Mouse (Mus musculus) left cerebral cortex, adult 9 months (tissue): ENCODE measurements around the gene Dohh.

Experiments
- DNase-seq, 2 experiments: peaks; one replicate each; pipeline ENCODE4 v3.0.0; 2022; ENCODE audit warnings: low spot score in 2 of 2

The Dohh gene

GRCm38 (mm10) chr10:81404720-81405119, 20.5 kb downstream of the Dohh start:
- no peak for DNase-seq

DNA sequence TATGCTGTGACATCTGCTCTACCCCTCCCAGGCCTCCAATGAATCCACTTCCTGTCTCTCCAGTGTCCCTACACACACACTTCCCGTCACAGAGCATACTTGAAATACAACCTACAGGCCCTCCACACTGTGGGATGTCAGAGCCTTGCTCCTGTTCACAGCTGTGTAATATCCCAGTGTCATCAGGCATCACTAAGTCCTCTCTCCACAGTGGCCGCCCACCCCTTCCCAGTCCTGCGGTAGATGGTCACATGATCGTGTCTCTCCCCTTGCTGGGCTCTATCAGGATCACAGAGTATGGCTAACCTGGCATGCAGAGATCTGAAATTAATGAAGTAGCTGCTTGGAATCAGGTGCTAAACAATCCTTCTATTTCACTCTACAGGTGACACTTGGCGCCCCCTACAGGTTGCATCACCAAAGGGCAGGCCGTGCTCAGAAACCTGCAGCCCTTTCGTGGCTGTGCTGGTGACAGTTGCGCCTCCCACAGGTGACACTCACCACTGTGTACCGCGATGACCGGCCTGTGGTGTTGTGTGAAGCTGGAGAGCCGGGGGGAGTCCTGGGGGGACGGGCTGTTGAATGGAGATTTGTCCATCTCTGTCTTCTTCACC, 21.5 kb downstream of the Dohh start:
- peak in 1 of 2 experiments; percentile 71 for DNase-seq

DNA sequence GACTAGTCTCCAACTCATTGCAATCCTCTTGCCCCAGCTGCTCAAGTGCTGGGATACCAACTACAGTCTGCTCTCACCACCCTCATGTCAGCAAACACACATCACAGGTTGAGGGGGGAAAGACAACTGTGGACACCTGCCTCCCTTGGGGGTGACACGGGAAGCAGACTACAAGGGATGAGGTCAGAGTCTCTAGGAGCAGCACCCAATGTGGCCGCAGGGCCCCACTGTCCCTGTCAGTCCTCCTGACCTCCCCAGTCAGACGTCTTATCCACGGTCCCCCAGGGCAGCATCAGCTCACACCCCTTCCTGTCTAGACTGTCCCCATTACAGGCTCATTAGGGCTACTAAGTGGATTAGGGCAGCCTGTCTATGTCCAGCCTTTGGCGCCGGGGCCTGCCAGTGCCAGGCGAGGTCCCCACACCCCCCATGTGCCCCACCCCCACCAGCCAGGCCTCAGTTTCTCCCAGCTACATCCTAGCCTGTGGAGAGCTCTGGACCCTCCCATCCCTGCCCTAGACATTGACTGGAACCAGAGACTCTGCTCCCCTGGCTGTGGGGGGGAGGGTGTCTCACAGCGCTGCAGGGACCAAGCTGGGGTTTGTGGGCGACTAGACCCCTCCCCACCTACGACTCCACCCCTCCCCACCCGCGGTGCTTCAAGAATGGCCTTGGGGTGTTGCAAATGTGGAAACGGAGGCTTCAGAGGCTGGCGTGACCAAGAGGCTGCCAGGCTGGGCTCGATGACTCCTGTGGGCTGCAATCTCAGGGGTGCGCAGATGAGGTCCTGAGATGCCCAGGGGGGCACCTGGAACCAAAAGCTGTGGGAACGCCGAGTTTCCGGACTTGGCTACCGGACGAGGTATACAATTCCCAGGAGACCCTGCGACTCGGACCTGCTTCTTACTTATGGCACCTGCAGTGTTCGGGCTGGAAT, 22.5 kb downstream of the Dohh start:
- no peak for DNase-seq

- DNase-seq = peak in 1 of 2 experiments; percentile 86
Measured at GRCm38 (mm10) chr10:81407539-81408423, 23.6 kb downstream of the Dohh start.

GRCm38 (mm10) chr10:81408424-81408729, 24.1 kb downstream of the Dohh start:
- no peak for DNase-seq

- peak in 1 of 2 experiments; percentile 70 for DNase-seq
Measured at GRCm38 (mm10) chr10:81408871-81409291, 24.7 kb downstream of the Dohh start.

GRCm38 (mm10) chr10:81409330-81409729, 25.1 kb downstream of the Dohh start:
- no peak for DNase-seq

DNA sequence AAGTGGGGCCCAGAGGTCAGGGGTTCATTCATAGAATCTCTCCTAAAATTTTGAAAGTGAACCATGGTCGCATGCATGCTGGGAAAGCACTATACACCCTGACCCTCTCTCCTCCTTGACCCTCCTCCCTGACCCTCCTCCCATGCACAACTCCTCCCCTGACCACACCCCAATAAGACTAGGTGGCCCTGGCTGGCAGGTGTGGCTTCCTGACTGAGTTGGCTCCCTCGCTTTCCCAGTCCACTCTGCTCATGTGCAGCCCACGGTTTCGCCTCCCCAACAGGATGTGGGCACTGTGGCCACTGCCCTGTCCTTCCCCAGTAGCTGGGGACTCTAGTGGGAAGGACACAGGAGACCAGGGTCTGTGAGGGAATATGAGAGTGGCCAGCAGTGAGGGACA, 26.1 kb downstream of the Dohh start:
- DNase-seq = no peak

- DNase-seq = no peak
Measured at GRCm38 (mm10) chr10:81410981-81411380, 26.8 kb downstream of the Dohh start.

GRCm38 (mm10) chr10:81411471-81412400, 27.5 kb downstream of the Dohh start:
- DNase-seq = peak in 1 of 2 experiments; percentile 79

DNA sequence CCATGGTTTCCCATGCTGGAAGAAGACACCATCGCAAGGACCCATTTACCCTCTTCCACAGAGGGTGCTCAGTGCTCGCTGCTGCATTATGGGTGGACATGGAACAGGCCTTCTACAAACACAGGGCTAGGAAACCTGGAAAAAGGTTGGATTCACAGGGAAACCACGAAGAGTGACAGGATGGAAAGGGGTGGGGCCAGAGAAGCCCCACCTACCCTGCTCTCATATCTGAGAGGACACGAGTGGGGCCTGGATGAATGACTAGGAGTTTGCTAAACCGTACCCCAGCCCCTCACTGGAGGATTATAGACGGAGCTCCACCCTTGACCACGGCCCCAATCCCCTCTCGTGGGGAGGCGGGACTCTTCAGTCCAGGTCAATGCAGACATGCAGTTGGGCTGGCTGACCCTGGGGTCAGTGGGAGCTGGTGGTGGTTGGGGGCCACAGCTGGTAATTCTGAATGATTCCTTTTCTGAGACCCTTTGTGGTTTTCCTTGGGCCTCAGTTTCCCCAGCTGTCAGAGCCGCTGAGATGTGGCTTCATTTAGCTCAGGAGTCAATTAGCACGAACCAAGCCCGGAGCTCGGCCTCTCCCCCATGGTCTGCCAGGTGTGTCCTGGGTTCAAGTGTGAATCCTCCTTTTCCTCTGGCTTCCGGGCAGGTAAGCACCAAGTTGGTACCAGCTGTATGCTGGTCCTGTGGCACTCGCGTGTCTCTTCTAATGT, 28.5 kb downstream of the Dohh start:
- DNase-seq = no peak

DNA sequence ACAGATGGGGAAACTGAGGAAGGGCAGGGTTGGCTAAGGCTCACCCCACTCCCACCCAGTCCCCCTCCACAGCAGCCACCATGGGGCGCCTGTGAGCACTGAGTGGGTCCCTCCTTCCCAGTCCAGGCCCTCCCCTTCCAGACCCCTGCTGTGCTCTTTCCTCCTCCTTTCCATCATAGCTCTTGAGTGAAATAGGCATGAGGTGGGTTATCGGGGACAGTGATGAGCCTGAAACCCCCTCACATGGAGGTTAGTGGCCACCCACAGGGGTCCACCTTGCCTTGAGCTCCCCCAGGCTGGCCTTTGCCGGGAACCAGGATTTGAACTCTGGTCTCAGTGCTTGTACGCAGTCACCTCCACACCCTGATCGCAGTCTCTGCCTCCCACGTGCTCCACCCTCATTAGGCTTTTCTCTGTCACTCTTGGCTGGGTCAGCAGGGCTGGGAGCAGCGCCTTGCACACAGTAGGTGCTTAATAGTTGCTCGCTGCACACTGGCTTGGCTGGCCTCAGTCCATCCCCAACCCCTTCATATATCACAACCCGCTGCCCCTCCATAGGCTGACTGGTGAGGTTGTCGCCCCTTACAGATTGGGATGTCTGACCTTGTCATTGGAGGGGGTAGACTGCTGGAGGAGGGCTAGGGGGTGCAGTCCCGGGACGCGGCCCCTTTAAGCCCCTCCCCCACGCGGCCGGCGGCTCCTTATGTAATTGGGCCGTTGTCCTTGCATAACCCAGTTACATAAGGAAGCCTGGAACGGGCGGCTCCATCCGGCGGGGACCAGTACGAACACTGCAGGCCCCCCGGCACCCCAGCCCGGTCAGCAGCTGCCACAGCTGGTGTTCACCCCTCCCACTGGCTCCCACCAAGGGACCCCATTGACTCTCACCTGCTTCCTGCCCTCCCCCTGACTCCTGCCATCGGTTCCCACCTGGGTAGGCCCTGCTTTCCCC, 29.4 kb downstream of the Dohh start:
- DNase-seq = peak in 1 of 2 experiments; percentile 81

GRCm38 (mm10) chr10:81414682-81415081, 30.5 kb downstream of the Dohh start:
- no peak for DNase-seq

GRCm38 (mm10) chr10:81415146-81415545, 30.9 kb downstream of the Dohh start:
- DNase-seq = no peak

DNA sequence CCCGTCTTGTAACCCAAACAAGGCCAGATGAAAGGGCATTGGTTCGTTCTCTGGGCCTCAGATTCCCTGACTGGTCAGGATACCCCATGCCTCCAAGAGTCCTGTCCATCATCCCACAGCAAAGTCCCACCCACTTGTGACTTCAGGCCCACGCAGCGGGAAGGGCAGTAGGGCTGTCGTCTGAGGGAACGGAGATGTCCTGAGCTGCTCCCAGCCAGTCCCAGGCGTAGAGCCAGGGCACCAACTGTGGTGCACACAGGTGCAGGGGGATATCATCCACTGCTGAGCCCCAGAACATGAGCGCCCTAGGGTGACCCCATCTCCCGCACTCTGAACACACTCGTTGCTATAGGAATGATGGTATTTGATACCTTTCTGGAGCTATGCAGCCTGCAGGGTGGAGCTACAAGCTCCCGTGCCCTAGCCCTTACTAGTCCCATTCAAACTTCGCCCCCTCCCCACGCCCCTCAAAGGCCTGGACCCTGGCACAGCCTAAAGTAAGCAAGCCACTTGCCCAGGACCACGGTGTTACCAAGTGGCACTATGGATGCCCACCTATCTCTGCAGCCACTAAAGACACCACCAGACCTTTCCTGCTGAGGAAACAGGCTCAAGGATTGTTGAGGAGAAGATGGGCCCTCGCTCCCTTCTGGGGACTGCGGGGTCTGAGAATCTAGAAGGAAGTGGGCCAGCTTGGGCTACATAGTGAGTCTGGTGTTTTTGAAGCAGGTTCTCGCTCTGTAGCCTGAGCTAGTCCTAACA, 31.5 kb downstream of the Dohh start:
- no peak for DNase-seq

- DNase-seq = peak in 1 of 2 experiments; percentile 90
Measured at GRCm38 (mm10) chr10:81416581-81417226, 32.5 kb downstream of the Dohh start.

DNA sequence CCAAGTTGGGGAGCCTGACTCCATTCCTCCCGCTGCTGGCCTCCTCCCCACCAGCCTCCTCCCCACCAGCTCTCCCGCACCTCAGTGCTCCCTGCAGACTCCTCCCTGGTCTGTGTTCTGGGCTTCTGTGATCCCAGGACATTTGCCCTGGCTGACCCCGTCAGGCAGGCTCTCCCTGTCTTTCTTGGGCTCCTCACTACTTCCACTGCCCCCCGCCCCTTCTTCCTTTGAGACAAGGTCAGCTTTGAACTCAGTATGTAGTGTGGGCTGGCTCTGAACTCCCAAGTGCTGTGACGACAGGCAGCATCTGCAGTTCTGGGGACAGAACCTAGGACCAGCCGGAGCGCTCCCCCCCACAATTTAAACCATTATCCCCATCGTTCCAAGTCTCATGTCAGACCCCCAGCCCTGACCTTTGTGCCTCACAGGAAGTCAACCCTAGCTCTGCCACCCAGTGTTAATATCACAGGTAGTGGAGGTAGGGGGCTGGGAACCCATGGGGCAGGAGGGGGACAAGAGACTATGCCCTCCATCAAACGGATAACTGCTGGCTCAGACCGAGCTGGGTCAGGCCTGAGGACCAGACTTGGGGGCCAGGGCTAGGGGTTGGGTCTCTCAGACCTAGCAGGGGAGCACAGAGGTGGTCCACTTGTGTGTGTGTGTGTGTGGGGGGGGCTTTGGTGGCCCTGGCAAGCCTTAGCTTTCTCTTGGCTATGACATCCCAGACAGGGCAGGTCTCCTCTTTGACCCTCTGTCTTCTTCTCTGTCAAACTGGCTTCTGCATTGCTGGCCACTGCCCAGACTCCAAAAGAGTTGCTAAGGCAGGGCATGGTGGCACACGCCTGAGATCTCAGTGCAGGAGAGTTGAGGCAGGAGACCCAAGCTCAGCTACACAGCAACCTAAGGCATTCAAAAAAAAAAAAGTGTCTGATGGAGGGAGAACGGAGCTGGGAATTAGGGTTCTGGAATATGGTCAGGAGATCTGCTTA, 33.3 kb downstream of the Dohh start:
- DNase-seq = no peak
